Mouse (Mus musculus) lung, adult 2 months (tissue): ENCODE measurements at regions not wholly inside any gene's neighbourhood (a gene's known extent, or its start where the extent isn't known, plus 50 kb on each side); places are given as distances from the start of the nearest gene placed in this dataset.

Experiments
- CTCF ChIP-seq: fragments of 200-500 bp; IDR thresholded peaks from 2 replicates; pipeline ENCODE4 v1.5.1; 2011; ENCODE audit warnings: mild to moderate bottlenecking, low read length, control low read depth; ENCODE audit not compliant: insufficient read depth
- POLR2A ChIP-seq: fragments of 200-500 bp; IDR thresholded peaks from 2 replicates; pipeline ENCODE4 v1.6.1; 2011; ENCODE audit warnings: low read depth, mild to moderate bottlenecking, control low read depth, low read length, borderline replicate concordance; ENCODE audit errors: extremely low read depth

- TF ChIP-seq CTCF (no peak), POLR2A (no peak)
Measured at GRCm38 (mm10) chr3:58024750-58025392, 177.0 kb upstream of the Pfn2 start.
